Mouse (Mus musculus): ENCODE results near the gene Mtus2. TPM values are rescaled to one million over a fixed set of nuclear protein-coding genes. Genes with fewer than 3 reads are reported as not detected.

Gene Mtus2
- polyA plus RNA-seq, 1 experiment from 2014 or later = 15.8 TPM

DNA sequence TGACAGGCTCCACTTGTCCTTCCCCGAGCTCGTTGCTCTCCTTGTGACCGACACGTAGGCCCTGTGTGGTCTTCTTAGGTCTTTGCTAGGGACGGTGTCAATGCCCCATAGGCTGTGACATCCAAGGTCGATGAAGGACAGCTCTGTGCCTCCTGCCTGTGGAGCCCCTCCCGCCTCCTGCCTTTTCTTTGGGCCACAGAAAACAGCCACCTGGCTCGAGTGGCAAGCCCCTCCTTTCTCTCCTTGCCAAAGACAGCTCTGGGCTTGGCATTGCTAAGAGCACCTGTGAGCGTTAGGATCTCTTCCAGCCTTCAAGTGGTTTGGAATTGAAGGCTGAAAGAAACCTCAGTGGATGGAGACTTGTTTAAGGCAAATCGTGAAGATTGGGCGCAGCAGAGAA is 91.1 kb downstream of the Mtus2 start:
- Histone ChIP-seq H3K27ac (ENCODE audit: low read depth, low read length) (no peak overlapping the region), H3K4me3 (ENCODE audit: low read depth, low read length) (no peak overlapping the region), H3K9me3 (ENCODE audit: control insufficient read depth) (peaks cover 6% of the 10 kb centered on the region), H3K4me2 (replicated peaks; ENCODE audit: low read depth) (no peak overlapping the region), H3K4me1 (replicated peaks; ENCODE audit: control insufficient read depth, insufficient read depth, low read length) (no peaks in the 10 kb centered on the region), H3K9ac (ENCODE audit: low read depth, low read length) (no peak overlapping the region), H3K27me3 (replicated peaks; ENCODE audit: control insufficient read depth, insufficient read depth, low read length) (no peaks in the 10 kb centered on the region), H3K36me3 (ENCODE audit: control insufficient read depth, insufficient read depth) (no peaks in the 10 kb centered on the region)
- no peak for ATAC-seq
- 82% methylated on average over 11 of the region's 11 CpGs for WGBS
- no peak for TF ChIP-seq CTCF (IDR thresholded peaks at IDR 0.05; ENCODE audit: low read depth)

DNA sequence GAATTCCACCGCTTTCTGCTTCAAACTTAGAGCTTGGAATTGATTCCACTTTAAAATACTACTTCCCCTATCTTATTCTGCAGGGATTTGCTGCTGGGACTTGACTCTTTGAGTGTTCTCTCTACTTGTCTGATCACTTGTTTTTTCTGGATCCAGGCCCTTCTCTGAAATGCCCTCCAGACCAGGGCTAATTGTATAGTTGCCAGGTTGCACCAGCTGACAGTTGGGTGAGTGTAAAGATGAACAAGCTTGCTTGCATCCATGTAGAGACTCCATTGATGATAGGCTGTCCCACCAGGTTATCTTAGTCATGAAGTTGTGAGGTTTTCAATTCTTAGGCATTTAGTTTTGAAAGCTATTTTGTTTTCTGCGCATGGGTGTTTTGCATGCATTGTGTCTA is 92.2 kb downstream of the Mtus2 start:
- H3K4me3 ChIP-seq (ENCODE audit: low read depth, low read length) = no peak overlapping the region
- TF ChIP-seq CTCF (IDR thresholded peaks at IDR 0.05; ENCODE audit: low read depth) = no peak
- H3K27ac ChIP-seq (ENCODE audit: low read depth, low read length) = no peak overlapping the region
- 93% methylated on average over 2 of the region's 2 CpGs for whole genome bisulfite sequencing
- no peak overlapping the region for H3K9ac ChIP-seq (ENCODE audit: low read depth, low read length)
- H3K4me1 ChIP-seq (replicated peaks; ENCODE audit: control insufficient read depth, insufficient read depth, low read length) = no peaks in the 10 kb centered on the region
- no peak for ATAC-seq
- H3K27me3 ChIP-seq (replicated peaks; ENCODE audit: control insufficient read depth, insufficient read depth, low read length) = no peaks in the 10 kb centered on the region
- H3K36me3 ChIP-seq (ENCODE audit: control insufficient read depth, insufficient read depth) = no peaks in the 10 kb centered on the region
- no peak overlapping the region for H3K4me2 ChIP-seq (replicated peaks; ENCODE audit: low read depth)
- no peaks in the 10 kb centered on the region for H3K9me3 ChIP-seq (ENCODE audit: control insufficient read depth)

DNA sequence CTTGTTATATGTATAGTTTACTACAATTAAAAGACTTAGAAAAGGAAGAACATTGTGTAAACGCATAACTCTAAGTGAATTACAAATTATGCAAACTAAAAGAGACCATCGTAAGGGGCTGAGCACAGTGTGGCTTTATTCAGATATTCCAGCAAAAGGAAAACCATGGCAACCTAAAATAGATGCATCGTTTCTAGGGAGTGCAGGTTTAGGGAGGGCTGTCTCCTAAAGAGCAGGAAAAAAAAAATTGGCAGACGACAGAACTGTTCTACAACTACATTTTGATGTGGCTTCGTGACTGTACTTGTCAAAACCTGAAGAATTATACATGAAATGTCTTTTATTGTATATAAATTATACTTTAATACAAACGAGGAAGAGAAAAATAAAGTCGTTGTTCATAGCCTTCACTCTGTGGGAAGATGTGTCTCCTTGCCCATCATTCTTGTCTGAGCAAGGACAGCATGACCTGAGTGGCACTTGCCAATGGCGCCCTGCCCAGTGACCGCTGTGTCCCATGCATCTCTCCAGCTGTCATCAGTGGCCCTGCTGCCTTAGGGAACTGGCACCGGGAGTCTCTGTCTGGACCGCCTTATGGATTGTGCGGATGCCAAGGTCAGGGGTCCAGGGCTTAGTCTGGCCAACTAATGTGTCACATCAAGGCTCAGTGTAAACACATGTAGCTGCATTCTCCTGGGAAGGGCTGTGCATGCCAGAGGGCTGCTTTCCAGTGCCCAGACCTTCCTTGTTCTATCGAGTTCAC is 95.9 kb downstream of the Mtus2 start:
- TF ChIP-seq CTCF (IDR thresholded peaks at IDR 0.05; ENCODE audit: low read depth) = no peak
- no peak overlapping the region for H3K9ac ChIP-seq (ENCODE audit: low read depth, low read length)
- 76% methylated on average over 13 of the region's 13 CpGs for WGBS

DNA sequence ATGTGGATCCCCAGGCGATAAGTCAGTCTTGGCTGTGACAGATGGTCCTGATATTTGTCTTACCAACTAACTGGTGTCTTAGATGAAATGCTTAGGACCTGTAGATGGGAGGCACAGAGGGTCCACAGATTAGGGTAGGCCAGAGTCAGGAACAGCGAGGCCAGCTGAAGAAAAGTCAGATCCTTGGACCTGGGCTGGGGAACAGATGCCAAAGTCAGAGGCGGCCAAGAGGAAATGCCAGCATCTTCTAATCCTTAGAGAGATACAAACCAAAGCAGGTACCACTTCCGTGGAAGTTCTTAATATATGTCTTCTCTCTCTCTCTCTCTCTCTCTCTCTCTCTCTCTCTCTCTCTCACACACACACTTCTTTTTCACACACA is 96.5 kb downstream of the Mtus2 start:
- no peak for TF ChIP-seq CTCF (IDR thresholded peaks at IDR 0.05; ENCODE audit: low read depth)
- no peak for ATAC-seq
- no peak overlapping the region for H3K4me3 ChIP-seq (ENCODE audit: low read depth, low read length)

More for the DNA sequence above, 95.9 kb downstream of the Mtus2 start:
- H3K27me3 ChIP-seq (replicated peaks; ENCODE audit: control insufficient read depth, insufficient read depth, low read length) = no peaks in the 10 kb centered on the region
- no peak overlapping the region for H3K4me3 ChIP-seq (ENCODE audit: low read depth, low read length)
- ATAC-seq = no peak
- H3K9me3 ChIP-seq (ENCODE audit: control insufficient read depth) = no peaks in the 10 kb centered on the region
- H3K27ac ChIP-seq (ENCODE audit: low read depth, low read length) = no peak overlapping the region
- no peaks in the 10 kb centered on the region for H3K4me1 ChIP-seq (replicated peaks; ENCODE audit: control insufficient read depth, insufficient read depth, low read length)
- no peaks in the 10 kb centered on the region for H3K36me3 ChIP-seq (ENCODE audit: control insufficient read depth, insufficient read depth)
- H3K4me2 ChIP-seq (replicated peaks; ENCODE audit: low read depth) = no peak overlapping the region

DNA sequence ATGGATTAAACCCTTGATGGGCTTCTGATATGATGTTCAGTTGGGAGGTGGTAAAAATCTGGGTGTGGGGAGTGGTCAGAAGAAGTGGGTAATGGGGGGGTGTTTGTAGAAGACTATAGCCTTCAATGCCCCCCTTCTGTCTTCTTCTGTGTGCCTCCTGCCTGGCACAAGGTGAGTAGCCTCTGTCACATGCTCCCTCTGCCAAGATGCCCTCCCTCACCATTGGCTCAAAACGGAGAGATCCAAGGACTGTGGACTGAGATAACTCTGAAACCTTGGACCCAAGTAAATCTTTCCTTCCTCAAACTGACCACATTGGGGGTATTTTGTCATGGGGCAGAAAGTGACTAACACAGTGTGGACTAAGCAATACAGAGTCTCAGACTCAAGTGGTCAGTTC is 99.7 kb downstream of the Mtus2 start:
- no peak overlapping the region for H3K27ac ChIP-seq (ENCODE audit: low read depth, low read length)
- no peak overlapping the region for H3K4me3 ChIP-seq (ENCODE audit: low read depth, low read length)
- H3K9me3 ChIP-seq (ENCODE audit: control insufficient read depth) = no peaks in the 10 kb centered on the region
- H3K4me1 ChIP-seq (replicated peaks; ENCODE audit: control insufficient read depth, insufficient read depth, low read length) = no peaks in the 10 kb centered on the region
- no peaks in the 10 kb centered on the region for H3K27me3 ChIP-seq (replicated peaks; ENCODE audit: control insufficient read depth, insufficient read depth, low read length)
- ATAC-seq = no peak
- WGBS = 61% methylated on average over 1 of the region's 1 CpGs
- no peak overlapping the region for H3K4me2 ChIP-seq (replicated peaks; ENCODE audit: low read depth)
- no peak overlapping the region for H3K9ac ChIP-seq (ENCODE audit: low read depth, low read length)
- no peaks in the 10 kb centered on the region for H3K36me3 ChIP-seq (ENCODE audit: control insufficient read depth, insufficient read depth)
- no peak for TF ChIP-seq CTCF (IDR thresholded peaks at IDR 0.05; ENCODE audit: low read depth)

More for the DNA sequence above, 96.5 kb downstream of the Mtus2 start:
- Histone ChIP-seq H3K4me2 (replicated peaks; ENCODE audit: low read depth) (no peak overlapping the region), H3K9ac (ENCODE audit: low read depth, low read length) (no peak overlapping the region), H3K27ac (ENCODE audit: low read depth, low read length) (no peak overlapping the region), H3K4me1 (replicated peaks; ENCODE audit: control insufficient read depth, insufficient read depth, low read length) (no peaks in the 10 kb centered on the region), H3K27me3 (replicated peaks; ENCODE audit: control insufficient read depth, insufficient read depth, low read length) (no peaks in the 10 kb centered on the region), H3K36me3 (ENCODE audit: control insufficient read depth, insufficient read depth) (no peaks in the 10 kb centered on the region), H3K9me3 (ENCODE audit: control insufficient read depth) (no peaks in the 10 kb centered on the region)
- 81% methylated on average over 4 of the region's 4 CpGs for WGBS

DNA sequence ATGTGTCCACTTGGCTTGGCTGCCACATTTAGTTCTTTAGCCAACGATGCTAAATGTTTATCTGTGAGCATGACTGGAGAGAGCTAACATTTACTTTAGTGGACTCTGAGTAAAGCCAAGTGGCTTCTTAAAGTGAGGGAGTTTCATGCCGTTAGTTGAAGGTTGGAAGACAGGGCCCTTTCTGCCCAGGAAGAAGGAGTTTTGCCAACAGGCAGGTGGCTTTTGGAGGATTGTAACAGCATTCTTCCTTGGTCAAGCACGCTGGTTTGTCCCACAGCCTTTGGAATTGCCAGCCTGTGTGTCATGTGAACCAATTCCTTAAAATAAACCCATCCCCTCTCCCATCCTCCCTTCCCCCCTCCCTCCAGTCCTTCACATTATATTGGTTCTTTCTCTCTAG is 100.3 kb downstream of the Mtus2 start:
- Histone ChIP-seq H3K9ac (ENCODE audit: low read depth, low read length) (no peak overlapping the region), H3K4me3 (ENCODE audit: low read depth, low read length) (no peak overlapping the region), H3K36me3 (ENCODE audit: control insufficient read depth, insufficient read depth) (no peaks in the 10 kb centered on the region), H3K9me3 (ENCODE audit: control insufficient read depth) (no peaks in the 10 kb centered on the region), H3K4me1 (replicated peaks; ENCODE audit: control insufficient read depth, insufficient read depth, low read length) (no peaks in the 10 kb centered on the region), H3K4me2 (replicated peaks; ENCODE audit: low read depth) (no peak overlapping the region), H3K27ac (ENCODE audit: low read depth, low read length) (no peak overlapping the region), H3K27me3 (replicated peaks; ENCODE audit: control insufficient read depth, insufficient read depth, low read length) (no peaks in the 10 kb centered on the region)
- ATAC-seq = no peak
- WGBS = 67% methylated on average over 3 of the region's 3 CpGs
- TF ChIP-seq CTCF (IDR thresholded peaks at IDR 0.05; ENCODE audit: low read depth) = no peak

Measured in intestine, postnatal 0 days (tissue).